8 mouse cellular contexts compared by ENCODE assay signal in genomic region chr2:28917518-28918361, GRCm38 (mm10). TPM values are rescaled to one million over a fixed set of nuclear protein-coding genes. Genes with fewer than 3 reads are reported as not detected.
A peak's percentile ranks its signal among the peaks of the same experiment; 100 is the strongest.
DNase-seq lines count a peak whose midpoint lies in the region; ATAC-seq and TF ChIP-seq lines count a peak whose summit lies in the region.

No protein-coding gene starts in this region.

- no peaks in the 10 kb centered on the region for H3K36me3 ChIP-seq in heart, postnatal 0 days (replicated peaks; ENCODE audit: control insufficient read depth, insufficient read depth, low read length)
- no peaks in the 10 kb centered on the region for H3K36me3 ChIP-seq in midbrain, embryonic 10.5 days

- DNase-seq in heart, adult 18-20 months = peak; percentile 23 to 24
- no peak for DNase-seq in heart, adult 11 months
- peak; percentile 48 to 61 for DNase-seq in cerebellum, adult 2 months
- DNase-seq in heart, postnatal 0 days (ENCODE audit: low spot score) = no peak
- peak; percentile 62 for DNase-seq in midbrain, embryonic 10.5 days (ENCODE audit: low spot score)
- DNase-seq in frontal cortex, postnatal 14 days (ENCODE audit: low spot score in 2 of 2) = no peak
- no peak for DNase-seq in right cerebral cortex, postnatal 36 days (ENCODE audit: low spot score in 2 of 2)
- no peak for DNase-seq in spleen, postnatal 4 days (ENCODE audit: low spot score in 2 of 2)

- peaks cover 6% of the 10 kb centered on the region for H3K4me1 ChIP-seq in cerebellum, adult 2 months (ENCODE audit: control insufficient read depth, insufficient read depth, low read length)
- no peaks in the 10 kb centered on the region for H3K4me1 ChIP-seq in heart, postnatal 0 days (ENCODE audit: control insufficient read depth, insufficient read depth)
- peaks cover 40% of the 10 kb centered on the region for H3K4me1 ChIP-seq in midbrain, embryonic 10.5 days

- peak overlapping the region; percentile 30 for H3K4me2 ChIP-seq in heart, postnatal 0 days (ENCODE audit: low read depth, low read length)

- H3K9ac ChIP-seq in heart, postnatal 0 days (replicated peaks; ENCODE audit: low read depth, low read length) = no peak overlapping the region

- H3K4me3 ChIP-seq in cerebellum, adult 2 months (replicated peaks; ENCODE audit: insufficient read depth, low read depth, low read length) = peak overlapping the region; percentile 82
- peak overlapping the region; percentile 28 for H3K4me3 ChIP-seq in heart, postnatal 0 days (ENCODE audit: low read depth, low read length)
- peak overlapping the region; percentile 53 for H3K4me3 ChIP-seq in midbrain, embryonic 10.5 days

- WGBS in cerebellum, adult 2 months = 3% methylated on average over 73 of the region's 73 CpGs
- 2% methylated on average over 72 of the region's 73 CpGs for WGBS in heart, postnatal 0 days
- under 1% methylated on average over 73 of the region's 73 CpGs for WGBS in midbrain, embryonic 10.5 days

- TF ChIP-seq POLR2A in cerebellum, adult 2 months (IDR thresholded peaks at IDR 0.05; ENCODE audit: borderline replicate concordance, insufficient read depth, low read length) = no peak

- peak overlapping the region; percentile 16; the same call in 1 of the 2 replicates for H3K27ac ChIP-seq in cerebellum, adult 2 months (ENCODE audit: insufficient read depth, low read length)
- no peak overlapping the region for H3K27ac ChIP-seq in heart, postnatal 0 days (ENCODE audit: low read depth)
- peak overlapping the region; percentile 86 for H3K27ac ChIP-seq in midbrain, embryonic 10.5 days (replicated peaks)

- H3K27me3 ChIP-seq in cerebellum, adult 2 months (ENCODE audit: control insufficient read depth, insufficient read depth, low read length) = no peaks in the 10 kb centered on the region
- H3K27me3 ChIP-seq in heart, postnatal 0 days (ENCODE audit: control insufficient read depth, insufficient read depth, low read length) = peaks cover 97% of the 10 kb centered on the region
- peaks cover 100% of the 10 kb centered on the region for H3K27me3 ChIP-seq in midbrain, embryonic 10.5 days (ENCODE audit: low read depth, poor library complexity, severe bottlenecking)

- TF ChIP-seq CTCF in cerebellum, adult 2 months (IDR thresholded peaks at IDR 0.05; ENCODE audit: borderline replicate concordance, insufficient read depth, low read depth, low read length) = no peak
- no peak for TF ChIP-seq CTCF in heart, postnatal 0 days (IDR thresholded peaks at IDR 0.05; ENCODE audit: low read depth)

- no peak for ATAC-seq in heart, postnatal 0 days (ENCODE audit: insufficient read depth, low read depth)

- TF ChIP-seq EP300 in heart, postnatal 0 days (IDR thresholded peaks at IDR 0.05; ENCODE audit: low read depth) = no peak

- no peaks in the 10 kb centered on the region for H3K9me3 ChIP-seq in heart, postnatal 0 days (replicated peaks; ENCODE audit: control insufficient read depth, low read length)
- no peaks in the 10 kb centered on the region for H3K9me3 ChIP-seq in midbrain, embryonic 10.5 days (replicated peaks)

RNA-seq across cellular contexts. Expression of gene Barhl1, which starts 1.3 kb away (rescaled TPM):
- total RNA-seq in heart, adult 18-20 months (2021) = not detected
- polyA plus RNA-seq in cerebellum, adult 2 months (2012; rRNA removed) = 12.0 and 12.6 TPM in 2 replicates
- not detected in 2 replicates for total RNA-seq in heart, postnatal 0 days (2014; rRNA removed; ENCODE audit: low replicate concordance)
- polyA plus RNA-seq in heart, postnatal 0 days (2015; fragmentation: Nextera tagmentation; extraction: Ambion mirVana) = not detected in 2 replicates
- polyA plus RNA-seq in midbrain, embryonic 10.5 days (2016; fragmentation: Nextera tagmentation; extraction: Ambion mirVana) = 10.9 and 13.8 TPM in 2 replicates

Comparison
In these comparisons a context has a peak if more than half of its experiments do, and no peak if none do; other contexts are left out.
1. DNase-seq: peak in heart, adult 18-20 months (2 of 2), cerebellum, adult 2 months (2 of 2) and midbrain, embryonic 10.5 days (single experiment); none in heart, adult 11 months (single experiment), heart, postnatal 0 days (single experiment), frontal cortex, postnatal 14 days (0 of 2), right cerebral cortex, postnatal 36 days (0 of 2) and spleen, postnatal 4 days (0 of 2).
2. H3K4me3 ChIP-seq: peak in every context shown above with its lines; median percentile 82 in cerebellum, adult 2 months; 53 in midbrain, embryonic 10.5 days; 28 in heart, postnatal 0 days.
3. RNA of gene Barhl1, which starts 1.3 kb away (polyA plus RNA-seq): 12.0 to 12.6 TPM in cerebellum, adult 2 months and 10.9 to 13.8 TPM in midbrain, embryonic 10.5 days; not detected in heart, postnatal 0 days; every median in the first group is over 10 times any median in the second.